Mouse (Mus musculus) lung, adult 2 months (tissue): Measurements from ENCODE around the gene Phgr1.

ENCODE experiments used
- CTCF ChIP-seq: fragments of 200-500 bp; IDR thresholded peaks from 2 replicates; pipeline ENCODE4 v1.5.1; 2011; ENCODE audit warnings: mild to moderate bottlenecking, low read length, control low read depth; ENCODE audit not compliant: insufficient read depth
- POLR2A ChIP-seq: fragments of 200-500 bp; IDR thresholded peaks from 2 replicates; pipeline ENCODE4 v1.6.1; 2011; ENCODE audit warnings: low read depth, mild to moderate bottlenecking, control low read depth, low read length, borderline replicate concordance; ENCODE audit errors: extremely low read depth

- TF ChIP-seq POLR2A (no peak), CTCF (no peak)
These were observed 11.1 kb downstream of the Phgr1 start for GRCm38 (mm10) chr2:118783663-118784062.
